Mouse (Mus musculus): ENCODE results near the gene Psmb8. TPM values are rescaled to one million over a fixed set of nuclear protein-coding genes. Genes with fewer than 3 reads are reported as not detected.
A peak's percentile ranks its signal among the peaks of the same experiment; 100 is the strongest.
"Not testable (repeated sequence)": the region's sequence is repeated elsewhere in the genome, so short reads cannot be mapped to it uniquely, and the experiment has no call there.

Gene Psmb8
- polyA plus RNA-seq, 1 experiment: 12.1 TPM

GRCm38 (mm10) chr17:34209680-34210079 lies 12.2 kb downstream of the Psmb8 start:
- DNase-seq (ENCODE audit: extremely low spot score in 1 of 2, low spot score in 1 of 2): no peak

GRCm38 (mm10) chr17:34210599-34210998 lies 13.1 kb downstream of the Psmb8 start:
- DNase-seq (ENCODE audit: extremely low spot score in 1 of 2, low spot score in 1 of 2): no peak

- no peak for DNase-seq (ENCODE audit: extremely low spot score in 1 of 2, low spot score in 1 of 2)
Measured at GRCm38 (mm10) chr17:34211746-34212365, 14.3 kb downstream of the Psmb8 start.

GRCm38 (mm10) chr17:34213936-34214335 lies 16.4 kb downstream of the Psmb8 start:
- no peak for DNase-seq (ENCODE audit: extremely low spot score in 1 of 2, low spot score in 1 of 2)

- no peak for DNase-seq (ENCODE audit: extremely low spot score in 1 of 2, low spot score in 1 of 2)
Measured at GRCm38 (mm10) chr17:34215176-34215575, 17.7 kb downstream of the Psmb8 start.

- DNase-seq (ENCODE audit: extremely low spot score in 1 of 2, low spot score in 1 of 2): no peak
Measured at GRCm38 (mm10) chr17:34217216-34217928, 19.9 kb downstream of the Psmb8 start.

GRCm38 (mm10) chr17:34217986-34218385 lies 20.5 kb downstream of the Psmb8 start:
- DNase-seq (ENCODE audit: extremely low spot score in 1 of 2, low spot score in 1 of 2): no peak

GRCm38 (mm10) chr17:34218675-34219074 lies 21.2 kb downstream of the Psmb8 start:
- DNase-seq (ENCODE audit: extremely low spot score in 1 of 2, low spot score in 1 of 2): peak in 1 of 2 experiments; percentile 52

- DNase-seq (ENCODE audit: extremely low spot score in 1 of 2, low spot score in 1 of 2): peak in 1 of 2 experiments; percentile 38
Measured at GRCm38 (mm10) chr17:34219096-34219495, 21.6 kb downstream of the Psmb8 start.

- DNase-seq (ENCODE audit: extremely low spot score in 1 of 2, low spot score in 1 of 2): peak; percentile 61 to 65
Measured at GRCm38 (mm10) chr17:34219801-34220200, 22.3 kb downstream of the Psmb8 start.

- DNase-seq (ENCODE audit: extremely low spot score in 1 of 2, low spot score in 1 of 2): not testable (repeated sequence)
Measured at GRCm38 (mm10) chr17:34220401-34220800, 22.9 kb downstream of the Psmb8 start.

GRCm38 (mm10) chr17:34224816-34225215 lies 27.3 kb downstream of the Psmb8 start:
- no peak for DNase-seq (ENCODE audit: extremely low spot score in 1 of 2, low spot score in 1 of 2)

GRCm38 (mm10) chr17:34225426-34225825 lies 27.9 kb downstream of the Psmb8 start:
- no peak for DNase-seq (ENCODE audit: extremely low spot score in 1 of 2, low spot score in 1 of 2)

GRCm38 (mm10) chr17:34225911-34226310 lies 28.4 kb downstream of the Psmb8 start:
- not testable (repeated sequence) for DNase-seq (ENCODE audit: extremely low spot score in 1 of 2, low spot score in 1 of 2)

- not testable (repeated sequence) for DNase-seq (ENCODE audit: extremely low spot score in 1 of 2, low spot score in 1 of 2)
Measured at GRCm38 (mm10) chr17:34230971-34231370, 33.5 kb downstream of the Psmb8 start.

- DNase-seq (ENCODE audit: extremely low spot score in 1 of 2, low spot score in 1 of 2): not testable (repeated sequence)
Measured at GRCm38 (mm10) chr17:34232021-34232420, 34.5 kb downstream of the Psmb8 start.

- DNase-seq (ENCODE audit: extremely low spot score in 1 of 2, low spot score in 1 of 2): peak in 1 of 2 experiments; percentile 76
Measured at GRCm38 (mm10) chr17:34234926-34235325, 37.4 kb downstream of the Psmb8 start.

GRCm38 (mm10) chr17:34236691-34237090 lies 39.2 kb downstream of the Psmb8 start:
- DNase-seq (ENCODE audit: extremely low spot score in 1 of 2, low spot score in 1 of 2): no peak

GRCm38 (mm10) chr17:34237741-34238140 lies 40.2 kb downstream of the Psmb8 start:
- DNase-seq (ENCODE audit: extremely low spot score in 1 of 2, low spot score in 1 of 2): no peak

- DNase-seq (ENCODE audit: extremely low spot score in 1 of 2, low spot score in 1 of 2): peak in 1 of 2 experiments; percentile 74
Measured at GRCm38 (mm10) chr17:34238706-34239105, 41.2 kb downstream of the Psmb8 start, which contains the start of gene H2-Ob. TSS of gene H2-Ob (plus strand) at chr17:34238903.

- no peak for DNase-seq (ENCODE audit: extremely low spot score in 1 of 2, low spot score in 1 of 2)
Measured at GRCm38 (mm10) chr17:34239601-34240041, 42.1 kb downstream of the Psmb8 start.

GRCm38 (mm10) chr17:34240366-34240765 lies 42.8 kb downstream of the Psmb8 start:
- DNase-seq (ENCODE audit: extremely low spot score in 1 of 2, low spot score in 1 of 2): no peak

Data from frontal cortex, adult 2 months (tissue).